Mouse (Mus musculus) frontal cortex, postnatal 36 days (tissue): ENCODE measurements at regions not wholly inside any gene's neighbourhood (a gene's known extent, or its start where the extent isn't known, plus 50 kb on each side); places are given as distances from the start of the nearest gene placed in this dataset.

Experiments used
- DNase-seq, 2 experiments: peaks; one replicate each; pipeline ENCODE4 v3.0.0; 2022; ENCODE audit warnings: low spot score in 2 of 2

GRCm38 (mm10) chr4:106225184-106225862 lies 90.7 kb upstream of the Usp24 start:
- DNase-seq: peak; percentile 50 to 55

GRCm38 (mm10) chr4:106227428-106227827 lies 88.6 kb upstream of the Usp24 start:
- peak in 1 of 2 experiments; percentile 19 for DNase-seq

DNA sequence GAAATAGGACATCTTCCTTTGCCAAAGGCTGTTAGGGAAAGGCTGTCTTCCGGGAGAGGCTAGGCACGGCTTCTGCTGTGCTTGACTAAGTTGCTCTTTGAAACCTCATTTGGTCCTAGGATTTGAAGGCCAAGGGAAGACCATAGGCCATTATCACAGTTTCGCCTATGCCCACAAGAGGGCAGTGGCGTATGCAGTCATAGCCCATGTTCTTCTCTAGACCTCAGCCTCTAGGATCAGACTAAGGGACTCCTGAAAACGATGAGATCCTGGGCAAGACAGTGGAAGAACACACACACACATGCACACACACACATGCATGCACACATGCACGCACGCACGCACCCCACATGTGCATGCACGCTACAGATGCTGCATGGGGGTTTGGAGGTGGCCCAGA lies 87.5 kb upstream of the Usp24 start:
- peak; percentile 68 to 88 for DNase-seq

DNA sequence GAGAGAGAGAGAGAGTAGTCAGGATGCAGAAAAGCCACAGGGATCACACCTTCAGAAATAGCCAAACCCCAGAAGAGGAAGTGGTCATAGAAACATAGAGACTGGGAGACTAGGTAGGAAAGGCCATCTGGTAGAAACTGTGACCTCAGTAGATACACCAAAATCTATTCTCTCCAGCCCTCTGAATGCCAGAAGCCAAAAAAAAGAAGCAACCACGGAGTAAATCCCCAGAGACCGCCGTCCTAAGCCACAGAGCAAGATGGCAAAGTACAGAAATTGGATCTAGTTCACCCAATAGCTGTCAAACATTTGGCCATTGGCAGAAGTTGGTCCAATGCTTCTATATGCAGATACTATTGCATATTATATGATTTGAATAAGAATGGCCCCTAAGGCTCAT lies 86.5 kb upstream of the Usp24 start:
- DNase-seq: no peak

- DNase-seq: peak; percentile 44 to 68
Observed at GRCm38 (mm10) chr4:106232499-106232970, 83.5 kb upstream of the Usp24 start.

DNA sequence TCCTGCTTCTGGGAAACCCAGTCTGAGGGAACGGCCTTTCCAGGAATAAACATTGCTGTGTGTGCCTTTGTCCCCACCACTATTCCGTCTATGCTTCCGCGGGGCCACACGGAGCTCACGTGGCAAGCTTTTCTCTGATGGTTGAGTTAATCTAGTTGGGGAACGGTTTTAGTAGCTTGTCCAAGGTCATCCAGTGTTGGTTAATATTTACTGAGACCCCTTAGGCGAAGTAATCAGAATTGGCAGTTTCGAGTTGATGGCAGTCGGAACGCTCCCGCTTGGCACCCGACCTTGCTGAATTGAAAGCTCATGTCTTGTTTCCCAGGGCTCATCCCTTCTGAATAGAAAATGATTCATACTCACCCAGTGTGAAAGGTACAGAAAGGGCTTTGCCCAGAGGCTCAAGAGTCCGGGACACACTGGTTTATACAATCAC lies 71.6 kb upstream of the Usp24 start:
- DNase-seq: no peak

DNA sequence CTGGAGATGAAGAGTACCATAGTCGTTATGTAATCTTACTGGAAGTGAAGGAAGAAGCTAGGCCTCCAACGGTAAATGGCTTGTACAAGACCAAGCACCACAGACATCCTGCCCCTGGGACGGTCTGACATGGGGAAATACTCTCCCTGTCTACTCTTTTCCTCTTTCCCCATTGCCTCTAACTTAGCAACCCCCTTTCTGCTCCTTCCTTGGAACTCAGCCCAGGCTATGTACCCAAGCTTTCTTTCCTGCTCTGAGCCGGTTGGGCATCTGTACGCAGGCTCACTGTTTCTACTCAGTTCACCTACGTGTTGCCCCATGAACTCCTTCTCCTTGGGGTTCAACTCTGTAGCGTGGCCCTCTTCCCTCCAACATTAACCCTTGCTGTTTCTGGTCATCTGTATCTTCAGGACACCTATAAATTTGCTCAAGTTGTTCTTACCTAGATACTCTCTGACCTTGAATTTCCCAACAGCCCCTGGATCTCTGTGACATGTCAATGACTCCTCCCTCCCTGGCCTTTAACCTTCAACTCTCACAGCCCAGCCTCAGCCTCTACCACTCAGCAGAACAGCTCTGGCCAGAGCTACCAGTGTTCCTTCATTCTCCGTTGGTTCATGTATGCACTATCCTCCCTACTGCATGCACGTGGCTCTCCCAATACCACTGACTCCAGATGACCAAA lies 71.0 kb upstream of the Usp24 start:
- no peak for DNase-seq

- no peak for DNase-seq
Observed at GRCm38 (mm10) chr4:106246695-106247094, 69.3 kb upstream of the Usp24 start.

DNA sequence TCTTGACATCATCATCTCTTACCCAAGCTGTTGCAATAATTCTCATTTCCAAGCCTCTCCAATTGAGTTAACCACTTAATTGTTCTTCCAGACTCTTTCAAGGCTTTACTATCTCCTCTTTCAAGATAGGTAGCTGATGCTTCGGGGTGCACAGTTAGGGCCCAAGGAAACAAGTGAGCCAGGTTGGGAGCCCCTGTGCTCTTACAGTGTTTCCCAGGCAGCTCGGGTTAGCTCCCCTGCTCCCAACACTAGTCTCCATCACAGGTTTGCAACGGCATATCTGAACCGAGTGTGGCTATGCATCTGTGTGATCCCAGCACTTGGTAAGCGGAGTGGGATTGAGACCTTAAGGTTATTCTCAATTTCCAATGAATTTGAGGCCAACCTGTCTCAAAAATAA lies 68.6 kb upstream of the Usp24 start:
- no peak for DNase-seq

GRCm38 (mm10) chr4:106248272-106248671 lies 67.7 kb upstream of the Usp24 start:
- DNase-seq: no peak

DNA sequence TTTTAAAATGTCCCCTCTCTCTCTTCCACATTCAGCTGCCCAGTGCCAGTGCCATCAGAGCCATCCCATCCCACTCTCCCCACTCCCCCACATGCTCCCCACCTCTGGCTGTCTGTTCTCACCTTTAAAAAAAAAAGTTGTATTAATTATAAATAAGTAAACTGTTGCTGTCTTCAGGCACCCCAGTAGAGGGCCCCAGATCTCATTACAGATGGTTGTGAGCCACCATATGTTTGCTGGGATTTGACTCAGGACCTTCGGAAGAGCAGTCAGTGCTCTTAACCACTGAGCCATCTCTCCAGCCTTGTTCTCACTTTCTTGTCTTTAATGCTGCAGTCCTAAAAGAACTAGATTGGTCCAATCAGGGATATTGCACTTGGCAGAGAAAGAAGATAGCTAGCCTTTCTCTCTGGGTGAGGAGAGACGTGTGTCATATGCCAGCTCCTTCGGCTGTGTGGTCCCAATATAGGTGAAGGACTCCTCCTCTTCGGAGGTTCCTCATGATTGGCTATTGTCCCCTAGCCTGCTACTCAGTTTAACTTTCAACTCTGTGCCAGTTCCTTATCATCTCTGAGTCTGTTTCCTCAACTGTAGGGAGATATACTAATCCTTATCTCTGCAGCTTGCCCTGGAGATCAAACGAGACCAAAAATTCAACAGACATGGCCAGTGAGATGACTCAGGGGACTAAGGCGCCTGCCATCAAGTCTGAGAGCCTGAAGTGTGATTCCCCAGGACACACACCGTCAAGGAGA lies 66.8 kb upstream of the Usp24 start:
- no peak for DNase-seq

DNA sequence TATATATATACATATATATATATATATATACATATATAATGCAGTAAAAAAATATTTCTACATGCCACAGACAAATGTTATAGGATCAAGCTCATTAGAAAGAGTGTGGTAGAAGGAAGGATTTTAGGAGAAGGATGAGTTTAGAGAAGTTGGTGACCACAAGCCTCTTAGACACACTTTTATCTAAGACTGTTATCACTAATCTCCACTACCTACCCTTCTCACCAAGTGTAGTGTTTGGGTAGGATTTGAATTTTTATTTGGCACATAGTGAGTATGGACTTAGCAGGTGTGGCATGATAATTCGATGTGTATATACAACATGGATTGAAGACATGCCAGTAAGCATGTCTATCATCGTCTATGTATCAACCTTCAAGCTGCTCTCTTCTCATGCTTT lies 66.0 kb upstream of the Usp24 start:
- DNase-seq: no peak

DNA sequence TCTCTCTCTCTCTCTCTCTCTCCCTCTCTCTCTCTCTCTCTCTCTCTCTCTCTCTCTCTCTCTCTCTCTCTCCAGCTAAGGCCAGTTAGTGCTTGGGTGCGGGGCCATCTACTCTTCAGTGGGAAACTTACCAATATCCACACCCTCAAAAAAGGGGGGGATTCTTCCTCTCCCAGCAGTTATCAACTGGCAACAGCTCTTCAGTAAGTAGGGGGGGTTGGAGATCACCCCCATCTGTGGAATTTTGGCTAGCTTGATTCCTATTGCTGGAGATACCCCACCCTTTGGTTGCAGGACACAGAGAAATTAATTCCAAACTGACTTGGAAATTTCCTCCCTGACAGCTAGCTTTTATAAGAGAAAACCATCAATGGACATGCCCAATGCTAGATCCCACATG lies 64.6 kb upstream of the Usp24 start:
- DNase-seq: no peak

DNA sequence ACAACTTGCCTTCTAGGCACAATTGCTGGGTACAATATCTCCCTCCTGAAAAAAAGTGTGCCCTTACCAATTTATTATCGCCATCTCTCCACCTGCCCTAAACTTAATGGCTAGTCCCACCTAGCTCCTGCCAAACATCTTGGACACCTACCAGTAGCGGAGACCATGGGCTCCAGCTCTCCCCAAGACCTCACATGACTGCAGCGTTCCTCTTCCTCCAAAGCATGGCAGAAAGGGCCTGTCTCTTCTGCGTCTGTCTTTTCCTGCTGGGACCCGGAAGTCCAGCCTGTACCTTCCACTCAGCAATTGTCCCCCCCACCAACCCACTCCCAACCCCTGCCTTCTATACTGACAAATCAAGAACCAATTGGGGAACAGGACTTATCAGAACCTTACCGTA lies 63.1 kb upstream of the Usp24 start:
- DNase-seq: no peak

DNA sequence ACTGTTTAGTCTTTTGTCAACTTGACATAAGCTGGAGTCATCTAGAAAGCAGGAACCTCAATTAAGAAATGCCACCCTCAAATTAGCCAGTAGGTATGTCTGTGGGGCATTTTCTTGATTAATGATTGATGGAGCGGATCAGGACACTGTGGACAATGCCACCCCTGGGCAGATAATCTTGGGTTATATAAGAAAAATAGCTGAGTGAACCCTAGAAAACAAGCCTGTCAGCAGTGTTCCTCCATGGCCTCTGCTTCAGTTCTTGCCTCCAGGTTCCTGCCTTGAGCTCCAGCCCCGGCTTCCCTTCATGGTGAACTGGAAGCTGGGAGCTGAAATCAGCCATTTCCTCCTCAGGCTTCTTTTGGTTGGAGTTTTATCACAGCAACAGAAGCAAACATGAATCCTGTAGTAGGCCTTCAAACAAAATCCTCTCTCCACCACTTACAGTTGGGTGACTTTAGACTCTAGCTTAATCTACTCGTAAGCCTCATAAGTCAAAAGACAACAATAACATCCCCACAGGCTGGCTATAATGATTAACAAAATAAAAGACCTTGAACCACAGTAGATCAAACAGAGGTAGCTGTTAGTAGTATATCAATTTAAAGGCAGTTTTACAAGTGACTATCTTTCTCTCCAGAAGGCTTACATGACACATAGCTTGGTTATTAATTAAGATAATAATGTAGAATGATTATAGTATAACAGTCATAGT lies 61.1 kb upstream of the Usp24 start:
- no peak for DNase-seq

DNA sequence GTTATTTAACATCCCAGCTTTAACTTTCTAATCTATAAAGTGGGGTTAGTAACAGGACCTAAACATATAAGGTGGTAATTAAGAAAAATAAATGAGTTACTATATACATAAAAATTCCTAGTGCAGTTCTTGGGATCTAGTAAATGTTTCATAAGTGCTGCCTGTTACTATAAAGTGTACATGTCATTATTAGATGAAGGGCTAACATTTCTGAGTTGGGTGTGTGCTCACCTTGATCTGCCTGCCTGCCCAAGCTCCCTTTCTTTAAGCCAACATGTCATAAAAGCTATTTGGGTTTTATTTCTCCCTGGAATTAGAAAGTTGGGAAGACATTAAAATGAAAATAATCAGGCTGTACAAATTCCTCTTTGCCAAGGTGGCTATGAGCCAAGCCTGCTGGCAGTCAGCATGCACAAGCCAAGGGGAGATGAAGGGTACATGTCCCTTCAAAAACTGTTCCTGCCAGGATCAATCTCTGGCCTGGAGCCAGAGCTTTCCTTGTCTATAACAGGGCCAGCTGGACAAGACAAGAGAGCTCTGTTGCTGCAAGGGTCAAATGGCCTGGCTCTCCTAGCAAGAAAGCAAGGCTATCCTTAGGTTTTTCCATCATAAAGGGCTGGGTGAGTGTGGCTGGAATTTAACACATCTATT lies 59.9 kb upstream of the Usp24 start:
- DNase-seq: peak; percentile 35 to 36

GRCm38 (mm10) chr4:106261404-106261803 lies 54.6 kb upstream of the Usp24 start:
- no peak for DNase-seq

DNA sequence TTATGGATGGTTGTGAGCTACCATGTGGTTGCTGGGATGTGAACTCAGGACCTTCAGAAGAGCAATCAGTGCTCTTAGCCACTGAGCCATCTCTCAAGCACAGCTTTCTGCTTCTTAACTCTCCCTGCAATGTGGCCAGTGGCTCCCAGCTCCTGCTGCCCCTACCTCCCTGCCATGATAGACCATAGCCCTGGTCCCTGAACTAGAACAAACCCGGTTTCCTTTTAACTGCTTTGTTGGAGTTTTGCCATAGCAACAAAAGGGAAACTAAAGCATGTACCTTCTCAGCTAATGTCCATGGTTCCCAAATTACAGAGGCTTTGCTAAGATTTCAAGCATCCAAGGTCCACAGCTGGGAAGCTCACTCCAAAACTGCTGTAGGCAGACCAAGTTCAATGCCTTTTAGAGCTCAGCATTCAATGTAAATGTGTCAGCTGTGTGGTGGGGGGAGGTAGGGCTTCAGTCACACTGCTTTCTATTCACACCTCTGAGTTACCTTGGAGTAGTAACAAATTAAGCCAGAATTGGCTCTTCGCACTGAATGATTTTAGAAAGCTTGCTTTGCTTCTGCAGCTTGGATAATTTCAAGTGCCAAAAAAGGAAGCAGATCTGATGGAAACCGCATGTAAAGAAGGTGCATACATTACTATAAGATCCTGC lies 54.0 kb upstream of the Usp24 start:
- peak in 1 of 2 experiments; percentile 56 for DNase-seq

GRCm38 (mm10) chr4:106262751-106263725 lies 53.0 kb upstream of the Usp24 start:
- DNase-seq: no peak
